Mouse (Mus musculus): ENCODE results near the gene Mapkapk3. TPM values are rescaled to one million over a fixed set of nuclear protein-coding genes. Genes with fewer than 3 reads are reported as not detected.

Gene Mapkapk3
- polyA plus RNA-seq, 1 experiment from 2014 or later = 1.8 TPM

- ATAC-seq (ENCODE audit: low FRiP score, low TSS enrichment) (no peak), DNase-seq (no peak)
- WGBS = 77% methylated on average over 6 of the region's 6 CpGs
- Histone ChIP-seq H3K4me1 (ENCODE audit: control insufficient read depth, insufficient read depth, low read length) (peaks cover 13% of the 10 kb centered on the region), H3K4me3 (replicated peaks; ENCODE audit: low read depth, low read length) (no peak overlapping the region), H3K9me3 (ENCODE audit: control insufficient read depth, low read length) (no peaks in the 10 kb centered on the region), H3K27ac (replicated peaks; ENCODE audit: low read depth, low read length) (no peak overlapping the region), H3K9ac (replicated peaks; ENCODE audit: low read length) (no peak overlapping the region), H3K27me3 (ENCODE audit: control insufficient read depth, insufficient read depth, low read length) (no peaks in the 10 kb centered on the region), H3K4me2 (ENCODE audit: low read length) (no peak overlapping the region), H3K36me3 (ENCODE audit: control insufficient read depth, insufficient read depth, low read length) (no peaks in the 10 kb centered on the region)
Measured at GRCm38 (mm10) chr9:107259571-107259970, 30.1 kb downstream of the Mapkapk3 start.

GRCm38 (mm10) chr9:107255596-107255995 lies 34.1 kb downstream of the Mapkapk3 start:
- WGBS = 31% methylated on average over 3 of the region's 3 CpGs
- H3K4me1 ChIP-seq (ENCODE audit: control insufficient read depth, insufficient read depth, low read length) = peaks cover 18% of the 10 kb centered on the region
- no peak overlapping the region for H3K4me2 ChIP-seq (ENCODE audit: low read length)
- ATAC-seq (ENCODE audit: low FRiP score, low TSS enrichment) = no peak
- no peak overlapping the region for H3K4me3 ChIP-seq (replicated peaks; ENCODE audit: low read depth, low read length)
- H3K27ac ChIP-seq (replicated peaks; ENCODE audit: low read depth, low read length) = peak overlapping the region; percentile 61
- no peaks in the 10 kb centered on the region for H3K9me3 ChIP-seq (ENCODE audit: control insufficient read depth, low read length)
- DNase-seq = peak; percentile 59
- no peaks in the 10 kb centered on the region for H3K27me3 ChIP-seq (ENCODE audit: control insufficient read depth, insufficient read depth, low read length)
- no peaks in the 10 kb centered on the region for H3K36me3 ChIP-seq (ENCODE audit: control insufficient read depth, insufficient read depth, low read length)
- no peak overlapping the region for H3K9ac ChIP-seq (replicated peaks; ENCODE audit: low read length)

GRCm38 (mm10) chr9:107254925-107255324 lies 34.8 kb downstream of the Mapkapk3 start:
- ATAC-seq (ENCODE audit: low FRiP score, low TSS enrichment) (no peak), DNase-seq (no peak)
- Histone ChIP-seq H3K4me3 (replicated peaks; ENCODE audit: low read depth, low read length) (no peak overlapping the region), H3K27me3 (ENCODE audit: control insufficient read depth, insufficient read depth, low read length) (no peaks in the 10 kb centered on the region), H3K27ac (replicated peaks; ENCODE audit: low read depth, low read length) (0 out of 2 replicates have a peak overlapping the region, but pooled peaks have one; percentile 61), H3K9ac (replicated peaks; ENCODE audit: low read length) (no peak overlapping the region), H3K4me2 (ENCODE audit: low read length) (no peak overlapping the region), H3K36me3 (ENCODE audit: control insufficient read depth, insufficient read depth, low read length) (no peaks in the 10 kb centered on the region), H3K9me3 (ENCODE audit: control insufficient read depth, low read length) (no peaks in the 10 kb centered on the region), H3K4me1 (ENCODE audit: control insufficient read depth, insufficient read depth, low read length) (peaks cover 18% of the 10 kb centered on the region)
- 89% methylated on average over 3 of the region's 3 CpGs for WGBS

GRCm38 (mm10) chr9:107254476-107254875 lies 35.2 kb downstream of the Mapkapk3 start:
- Histone ChIP-seq H3K9me3 (ENCODE audit: control insufficient read depth, low read length) (no peaks in the 10 kb centered on the region), H3K36me3 (ENCODE audit: control insufficient read depth, insufficient read depth, low read length) (no peaks in the 10 kb centered on the region), H3K4me1 (ENCODE audit: control insufficient read depth, insufficient read depth, low read length) (peaks cover 18% of the 10 kb centered on the region), H3K4me3 (replicated peaks; ENCODE audit: low read depth, low read length) (no peak overlapping the region), H3K27me3 (ENCODE audit: control insufficient read depth, insufficient read depth, low read length) (no peaks in the 10 kb centered on the region), H3K9ac (replicated peaks; ENCODE audit: low read length) (no peak overlapping the region; the same call in 1 of the 2 replicates), H3K27ac (replicated peaks; ENCODE audit: low read depth, low read length) (no peak overlapping the region), H3K4me2 (ENCODE audit: low read length) (no peak overlapping the region)
- ATAC-seq (ENCODE audit: low FRiP score, low TSS enrichment) (no peak; the same call in 1 of the 2 replicates), DNase-seq (peak; percentile 53)
- 75% methylated on average over 12 of the region's 12 CpGs for WGBS

- 18% methylated on average over 5 of the region's 5 CpGs for WGBS
- Histone ChIP-seq H3K27me3 (ENCODE audit: control insufficient read depth, insufficient read depth, low read length) (no peaks in the 10 kb centered on the region), H3K9me3 (ENCODE audit: control insufficient read depth, low read length) (no peaks in the 10 kb centered on the region), H3K4me2 (ENCODE audit: low read length) (no peak overlapping the region), H3K4me3 (replicated peaks; ENCODE audit: low read depth, low read length) (no peak overlapping the region), H3K27ac (replicated peaks; ENCODE audit: low read depth, low read length) (peak overlapping the region; percentile 78), H3K9ac (replicated peaks; ENCODE audit: low read length) (no peak overlapping the region), H3K4me1 (ENCODE audit: control insufficient read depth, insufficient read depth, low read length) (peaks cover 18% of the 10 kb centered on the region), H3K36me3 (ENCODE audit: control insufficient read depth, insufficient read depth, low read length) (no peaks in the 10 kb centered on the region)
- ATAC-seq (ENCODE audit: low FRiP score, low TSS enrichment) (peak; percentile 78; the same call in 1 of the 2 replicates), DNase-seq (peak; percentile 87)
Measured at GRCm38 (mm10) chr9:107252164-107252563, 37.5 kb downstream of the Mapkapk3 start.

GRCm38 (mm10) chr9:107250416-107251337 lies 39.0 kb downstream of the Mapkapk3 start:
- 88% methylated on average over 14 of the region's 14 CpGs for WGBS
- H3K27me3 ChIP-seq (ENCODE audit: control insufficient read depth, insufficient read depth, low read length) = no peaks in the 10 kb centered on the region
- no peaks in the 10 kb centered on the region for H3K9me3 ChIP-seq (ENCODE audit: control insufficient read depth, low read length)
- DNase-seq (no peak), ATAC-seq (ENCODE audit: low FRiP score, low TSS enrichment) (no peak)
- no peak overlapping the region for H3K4me3 ChIP-seq (replicated peaks; ENCODE audit: low read depth, low read length)
- no peaks in the 10 kb centered on the region for H3K36me3 ChIP-seq (ENCODE audit: control insufficient read depth, insufficient read depth, low read length)
- H3K4me1 ChIP-seq (ENCODE audit: control insufficient read depth, insufficient read depth, low read length) = peaks cover 16% of the 10 kb centered on the region
- H3K4me2 ChIP-seq (ENCODE audit: low read length) = no peak overlapping the region
- no peak overlapping the region for H3K9ac ChIP-seq (replicated peaks; ENCODE audit: low read length)
- no peak overlapping the region for H3K27ac ChIP-seq (replicated peaks; ENCODE audit: low read depth, low read length)

- Histone ChIP-seq H3K4me1 (ENCODE audit: control insufficient read depth, insufficient read depth, low read length) (peaks cover 3% of the 10 kb centered on the region; the same call in 1 of the 2 replicates), H3K9me3 (ENCODE audit: control insufficient read depth, low read length) (no peaks in the 10 kb centered on the region), H3K27ac (replicated peaks; ENCODE audit: low read depth, low read length) (no peak overlapping the region), H3K4me2 (ENCODE audit: low read length) (no peak overlapping the region), H3K4me3 (replicated peaks; ENCODE audit: low read depth, low read length) (no peak overlapping the region), H3K9ac (replicated peaks; ENCODE audit: low read length) (no peak overlapping the region), H3K36me3 (ENCODE audit: control insufficient read depth, insufficient read depth, low read length) (no peaks in the 10 kb centered on the region), H3K27me3 (ENCODE audit: control insufficient read depth, insufficient read depth, low read length) (no peaks in the 10 kb centered on the region)
- WGBS = 77% methylated on average over 6 of the region's 6 CpGs
- no peak for ATAC-seq (ENCODE audit: low FRiP score, low TSS enrichment)
- DNase-seq = no peak
Measured at GRCm38 (mm10) chr9:107249154-107249553, 40.5 kb downstream of the Mapkapk3 start.

GRCm38 (mm10) chr9:107246170-107246569 lies 43.5 kb downstream of the Mapkapk3 start:
- Histone ChIP-seq H3K9ac (replicated peaks; ENCODE audit: low read length) (no peak overlapping the region), H3K4me2 (ENCODE audit: low read length) (no peak overlapping the region), H3K4me1 (ENCODE audit: control insufficient read depth, insufficient read depth, low read length) (no peaks in the 10 kb centered on the region), H3K27me3 (ENCODE audit: control insufficient read depth, insufficient read depth, low read length) (no peaks in the 10 kb centered on the region), H3K27ac (replicated peaks; ENCODE audit: low read depth, low read length) (no peak overlapping the region), H3K36me3 (ENCODE audit: control insufficient read depth, insufficient read depth, low read length) (no peaks in the 10 kb centered on the region), H3K9me3 (ENCODE audit: control insufficient read depth, low read length) (no peaks in the 10 kb centered on the region), H3K4me3 (replicated peaks; ENCODE audit: low read depth, low read length) (no peak overlapping the region)
- no peak for DNase-seq
- WGBS = 67% methylated on average over 4 of the region's 4 CpGs
- no peak for ATAC-seq (ENCODE audit: low FRiP score, low TSS enrichment)

- Histone ChIP-seq H3K36me3 (ENCODE audit: control insufficient read depth, insufficient read depth, low read length) (no peaks in the 10 kb centered on the region), H3K27me3 (ENCODE audit: control insufficient read depth, insufficient read depth, low read length) (no peaks in the 10 kb centered on the region), H3K4me2 (ENCODE audit: low read length) (no peak overlapping the region), H3K4me1 (ENCODE audit: control insufficient read depth, insufficient read depth, low read length) (no peaks in the 10 kb centered on the region), H3K9ac (replicated peaks; ENCODE audit: low read length) (no peak overlapping the region), H3K27ac (replicated peaks; ENCODE audit: low read depth, low read length) (no peak overlapping the region), H3K9me3 (ENCODE audit: control insufficient read depth, low read length) (no peaks in the 10 kb centered on the region), H3K4me3 (replicated peaks; ENCODE audit: low read depth, low read length) (no peak overlapping the region)
- ATAC-seq (ENCODE audit: low FRiP score, low TSS enrichment) = no peak
- DNase-seq = no peak
- WGBS = 89% methylated on average over 4 of the region's 4 CpGs
Measured at GRCm38 (mm10) chr9:107245311-107245710, 44.4 kb downstream of the Mapkapk3 start.

Measured in midbrain, embryonic 14.5 days (tissue).